Mouse (Mus musculus): Measurements from ENCODE around the gene Il9.

The Il9 gene

GRCm38 (mm10) chr13:56482146-56482545 is at the start of gene Il9:
Il9 (minus strand) TSS chr13:56482246.
- DNase-seq: no peak

DNA sequence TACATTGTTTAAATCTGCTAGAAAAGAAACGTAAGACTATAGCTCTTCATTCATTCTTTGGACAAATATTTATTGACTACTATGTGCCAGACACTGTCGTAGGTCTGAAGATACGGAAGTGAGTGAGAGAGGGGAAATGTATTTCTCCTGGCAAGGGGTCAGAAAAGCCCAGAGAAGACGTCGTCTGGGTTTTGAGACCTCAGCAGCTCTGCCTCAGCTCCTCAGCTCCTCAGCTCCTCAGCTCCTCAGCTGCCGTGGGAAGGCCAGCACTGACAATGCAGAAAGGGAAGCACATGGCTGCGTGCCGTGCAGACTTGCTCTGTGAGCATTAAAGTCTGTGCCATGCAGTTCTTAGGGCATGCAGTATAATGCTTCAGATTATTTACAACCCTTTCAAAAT is 47.6 kb upstream of the Il9 start:
- DNase-seq: no peak

GRCm38 (mm10) chr13:56529031-56529430 is 47.0 kb upstream of the Il9 start:
- no peak for DNase-seq

DNA sequence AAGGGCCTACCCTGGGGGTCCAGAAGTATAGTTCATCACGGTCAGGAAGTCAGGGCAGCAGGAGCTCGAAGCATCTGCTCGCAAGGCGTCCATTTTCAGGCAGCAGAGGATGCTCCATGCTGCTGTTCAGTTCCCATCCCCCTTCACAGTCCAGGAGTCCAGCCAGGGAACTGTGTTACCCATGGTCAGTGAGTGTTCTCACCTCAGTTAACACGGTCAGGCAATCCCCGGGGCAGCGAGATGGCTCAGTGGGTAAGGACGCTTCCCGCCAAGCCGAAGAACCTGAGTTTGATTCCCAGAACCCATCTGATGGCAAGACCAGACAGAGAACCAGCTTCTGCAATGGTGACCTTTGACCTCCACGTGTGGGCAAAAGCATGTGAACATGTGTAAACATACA is 46.2 kb upstream of the Il9 start:
- DNase-seq: no peak

DNA sequence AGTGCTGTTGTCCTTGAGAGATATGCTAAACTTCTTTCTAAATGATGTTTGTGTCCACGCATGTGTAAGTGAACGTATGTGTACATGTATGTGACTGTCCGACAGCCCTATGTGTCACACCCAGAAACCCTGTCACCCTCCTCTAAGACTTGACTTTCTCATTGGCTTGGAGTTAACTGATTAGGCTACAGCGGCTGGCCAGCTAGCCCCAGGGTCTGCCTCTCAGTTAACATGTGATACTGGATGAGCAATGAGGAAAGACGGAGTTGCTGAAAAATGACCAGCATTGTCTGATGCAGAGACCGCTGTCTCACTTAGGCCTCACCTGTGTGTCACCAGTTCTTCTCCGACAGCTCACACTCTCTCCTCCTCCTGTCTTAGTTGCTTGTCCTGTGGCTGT is 45.8 kb upstream of the Il9 start:
- DNase-seq: no peak

DNA sequence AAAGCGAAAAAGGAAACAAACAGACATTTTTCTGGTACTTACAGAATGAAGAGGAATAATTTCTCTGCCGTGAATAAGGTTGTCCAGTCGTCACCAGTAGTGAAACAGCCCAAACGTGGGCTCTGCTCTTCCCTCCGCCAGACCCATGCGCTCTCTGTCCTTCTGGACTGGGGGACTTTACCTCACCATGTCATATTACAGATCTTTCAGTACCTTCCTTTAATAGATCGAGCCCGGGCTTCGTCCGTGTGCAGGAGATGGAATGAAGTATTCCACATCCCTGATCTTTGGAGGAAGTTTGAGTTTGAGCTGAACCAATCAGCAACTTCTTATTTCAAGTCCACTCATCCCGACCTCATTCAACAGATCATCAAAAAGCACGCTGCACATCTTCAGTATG is 44.8 kb upstream of the Il9 start:
- no peak for DNase-seq

GRCm38 (mm10) chr13:56522821-56523167 is 40.7 kb upstream of the Il9 start:
- no peak for DNase-seq

DNA sequence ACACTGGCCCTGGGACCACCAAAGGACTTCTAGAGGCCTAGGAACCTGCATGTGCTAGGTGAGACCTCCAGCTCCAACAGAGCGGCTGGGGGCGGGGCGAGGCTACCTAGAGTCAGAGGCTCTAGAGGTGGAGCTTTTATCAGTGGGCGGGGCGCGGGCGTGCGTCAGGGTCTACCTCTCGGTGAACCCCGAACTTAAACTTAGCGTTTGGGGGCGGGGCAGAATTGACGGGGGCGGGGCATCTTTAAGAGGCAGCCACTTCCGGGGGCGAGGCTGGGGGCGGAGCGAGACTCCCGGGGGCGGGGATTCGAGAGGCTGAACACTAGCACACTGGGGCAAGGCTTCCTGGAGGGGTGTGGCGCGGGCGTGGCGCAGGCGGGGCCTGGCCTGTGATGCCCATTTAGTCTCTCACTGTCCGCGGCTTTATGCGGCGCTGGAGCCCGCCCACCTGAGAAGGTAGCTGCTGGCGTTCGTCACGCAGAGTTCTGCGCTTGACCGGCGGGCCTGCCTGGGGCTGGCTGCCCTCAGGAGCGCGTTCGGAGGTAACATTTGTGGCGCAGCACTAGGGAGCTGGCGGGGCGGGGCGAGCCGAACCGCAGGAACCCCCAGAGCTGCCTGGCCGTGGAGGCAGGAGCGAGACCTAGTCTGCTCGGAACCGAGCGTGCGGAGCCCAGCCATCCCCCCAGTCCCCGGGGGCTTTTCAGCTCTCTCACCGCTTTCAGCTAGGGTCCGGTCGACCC is 40.2 kb upstream of the Il9 start, which contains the start of gene Fbxl21:
TSS of gene Fbxl21 (plus strand) at position 392 of the 740 bp plus-strand sequence.
- DNase-seq: peak; percentile 90

DNA sequence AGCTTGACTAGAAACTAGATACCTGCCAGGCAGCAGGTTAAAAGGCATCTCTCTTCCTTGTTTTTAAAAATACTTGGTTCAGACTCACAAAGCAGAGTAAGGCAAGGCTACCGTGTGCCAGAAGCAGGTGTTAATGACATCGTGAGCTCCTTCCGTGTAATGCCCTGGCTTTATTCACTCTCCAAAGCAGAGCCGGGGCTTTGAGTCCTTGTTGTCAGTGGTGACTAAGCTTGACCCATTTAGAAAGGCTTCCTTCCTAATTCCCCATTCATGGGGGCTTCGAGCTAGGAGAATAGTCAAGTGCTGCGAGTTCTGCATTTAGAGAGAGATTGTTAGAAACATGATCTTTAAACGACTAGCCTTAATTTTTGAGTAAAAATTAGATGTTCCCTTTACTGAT is 34.8 kb upstream of the Il9 start:
- DNase-seq: no peak

GRCm38 (mm10) chr13:56516311-56516710 is 34.3 kb upstream of the Il9 start:
- no peak for DNase-seq

GRCm38 (mm10) chr13:56513595-56513994 is 31.5 kb upstream of the Il9 start:
- no peak for DNase-seq

- no peak for DNase-seq
Observed at GRCm38 (mm10) chr13:56509796-56510195, 27.8 kb upstream of the Il9 start.

- no peak for DNase-seq
Observed at GRCm38 (mm10) chr13:56506871-56507496, 24.9 kb upstream of the Il9 start.

DNA sequence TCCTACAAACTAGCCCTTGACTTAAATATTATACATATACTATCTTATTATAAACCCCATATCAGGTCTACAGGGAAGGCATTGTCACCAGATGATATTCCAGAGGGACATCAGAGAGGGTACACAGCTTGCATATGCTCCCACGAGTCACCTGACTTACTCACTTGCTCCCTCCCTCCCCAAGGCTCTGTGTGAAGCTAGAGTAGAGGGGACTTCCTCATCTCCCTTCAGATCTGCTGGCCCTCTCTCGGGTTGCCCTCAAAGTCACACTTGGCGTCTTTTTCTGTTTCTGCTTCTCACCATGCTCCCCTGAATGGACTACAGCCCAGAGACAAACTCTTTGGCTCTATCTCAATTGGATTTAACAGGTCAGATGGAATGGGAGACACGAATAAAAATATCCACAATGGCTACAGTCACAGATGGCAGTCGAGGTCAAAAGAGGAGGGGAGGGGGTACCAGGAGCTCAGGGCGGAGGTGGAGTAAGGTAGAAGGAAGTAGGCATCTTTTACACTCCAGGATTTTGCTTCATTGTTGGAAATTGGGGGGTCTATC is 19.9 kb upstream of the Il9 start:
- DNase-seq: no peak

DNA sequence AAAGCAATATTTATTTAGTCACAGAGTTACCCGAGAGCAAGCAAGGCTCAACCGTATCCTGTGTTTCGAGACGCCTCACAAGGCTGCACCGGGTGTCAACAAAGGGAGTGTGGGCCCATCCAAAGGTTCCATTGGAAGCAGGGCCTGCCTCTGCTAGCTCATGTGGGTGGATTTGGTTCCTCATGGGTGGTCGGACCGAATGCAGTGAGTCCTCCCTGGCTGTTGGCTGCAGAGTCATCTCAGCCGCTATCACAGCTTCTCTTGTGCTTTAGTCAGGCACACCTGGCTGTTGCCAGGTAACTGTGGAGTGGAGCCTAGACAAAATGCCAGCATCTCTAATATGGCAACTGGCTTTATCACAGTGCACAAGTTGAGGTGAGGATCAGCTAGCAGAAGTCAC is 18.6 kb upstream of the Il9 start:
- DNase-seq: no peak

DNA sequence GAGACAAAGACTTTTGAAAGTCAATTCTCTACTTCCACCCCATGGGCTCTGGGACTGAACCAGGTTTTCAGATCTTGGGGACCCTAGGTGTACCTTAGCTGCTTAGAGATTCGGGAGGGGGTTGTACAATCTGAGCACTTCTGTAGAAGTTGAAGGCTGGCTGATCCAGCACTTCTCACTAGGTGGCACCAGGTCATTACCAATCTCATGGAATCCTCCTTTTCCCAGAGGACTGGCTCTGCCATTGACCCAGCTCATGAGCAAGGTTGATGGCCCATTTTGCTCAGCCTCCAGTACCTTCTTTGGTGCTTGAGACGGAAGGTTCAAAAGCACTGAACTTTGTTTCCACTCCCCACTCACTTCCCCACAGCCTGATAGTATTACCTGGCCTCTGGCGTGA is 18.1 kb upstream of the Il9 start:
- no peak for DNase-seq

DNA sequence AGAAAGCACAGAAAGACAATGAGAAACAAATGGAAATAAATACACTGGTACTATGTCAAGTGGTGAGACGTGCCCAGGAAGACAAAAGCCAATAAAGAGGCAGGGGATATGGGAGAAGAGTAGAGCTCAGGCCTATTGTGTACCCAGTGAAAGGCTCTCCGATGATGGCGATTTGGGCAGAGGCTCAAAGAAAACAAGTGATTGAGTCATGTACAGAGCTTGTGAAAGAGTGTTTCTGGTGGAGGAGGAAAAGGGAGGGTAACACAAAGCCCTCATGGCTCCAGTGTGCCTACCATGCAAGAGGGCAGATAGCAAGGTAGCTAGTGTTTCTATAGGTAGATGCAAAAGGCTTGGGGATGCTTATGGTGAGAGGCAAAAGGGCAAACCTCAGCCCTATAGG is 12.4 kb upstream of the Il9 start:
- no peak for DNase-seq

DNA sequence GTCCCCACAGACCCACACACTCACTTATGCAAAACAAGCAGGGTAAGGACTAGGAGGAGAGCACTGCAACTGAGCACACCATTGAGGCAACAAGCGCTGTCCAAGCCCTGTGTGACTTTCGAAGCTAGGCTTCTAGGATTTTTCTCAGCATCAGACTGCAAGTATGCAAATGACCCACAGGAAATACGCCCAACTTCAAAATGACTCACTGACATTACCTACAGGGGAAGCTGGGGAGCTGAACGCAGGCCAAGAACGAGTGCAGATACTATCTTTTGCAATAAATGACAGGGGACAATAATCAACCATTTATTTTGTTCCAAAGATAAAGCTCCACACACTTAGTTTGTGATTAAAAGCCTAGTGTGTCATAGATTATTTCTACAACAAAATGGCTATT is 6.0 kb upstream of the Il9 start:
- no peak for DNase-seq

- DNase-seq: no peak
Observed at GRCm38 (mm10) chr13:56478027-56478426, 4.0 kb downstream of the Il9 start.

- DNase-seq: no peak
Observed at GRCm38 (mm10) chr13:56477271-56477670, 4.8 kb downstream of the Il9 start.

GRCm38 (mm10) chr13:56476790-56477189 is 5.3 kb downstream of the Il9 start:
- no peak for DNase-seq

DNA sequence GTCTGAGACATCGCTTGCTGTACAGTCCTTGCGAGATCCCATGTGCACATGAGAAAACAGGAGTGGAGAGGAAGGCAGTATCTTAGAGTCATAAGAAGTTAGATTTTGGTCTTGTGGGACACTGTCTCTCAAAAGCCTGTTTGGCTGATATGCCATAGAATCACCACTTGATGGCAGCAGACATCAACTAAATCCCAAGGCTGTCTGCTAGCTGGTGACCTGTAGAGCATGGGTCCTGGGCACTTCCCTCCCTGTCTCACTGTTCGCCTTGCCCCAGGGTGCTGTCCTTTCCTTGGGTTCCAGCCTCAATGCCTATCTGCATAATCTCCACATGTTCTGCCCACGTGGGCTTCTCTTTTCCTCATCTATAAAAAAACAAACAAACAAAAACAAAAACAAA is 6.7 kb downstream of the Il9 start:
- DNase-seq: peak; percentile 34

GRCm38 (mm10) chr13:56472661-56473060 is 9.4 kb downstream of the Il9 start:
- no peak for DNase-seq

DNA sequence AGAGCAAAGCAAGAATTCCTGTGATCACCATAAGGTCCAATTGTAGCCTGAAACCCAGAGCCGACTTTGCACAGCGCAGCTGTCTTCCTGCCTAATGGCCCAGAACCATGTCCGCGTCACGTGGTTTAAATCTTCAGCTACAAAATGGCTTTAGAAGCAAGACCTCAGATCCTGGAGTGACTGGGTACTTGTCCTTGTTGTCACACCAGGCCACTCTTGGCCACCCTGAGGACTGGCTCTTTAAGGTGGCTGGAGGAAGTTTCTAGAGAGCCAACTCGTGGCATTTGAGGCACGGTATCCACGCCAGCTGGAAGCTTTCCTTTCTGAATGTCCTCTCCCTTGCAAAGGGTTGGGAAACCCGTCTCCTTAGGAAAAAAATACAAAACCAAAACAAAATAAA is 10.1 kb downstream of the Il9 start:
- DNase-seq: no peak

DNA sequence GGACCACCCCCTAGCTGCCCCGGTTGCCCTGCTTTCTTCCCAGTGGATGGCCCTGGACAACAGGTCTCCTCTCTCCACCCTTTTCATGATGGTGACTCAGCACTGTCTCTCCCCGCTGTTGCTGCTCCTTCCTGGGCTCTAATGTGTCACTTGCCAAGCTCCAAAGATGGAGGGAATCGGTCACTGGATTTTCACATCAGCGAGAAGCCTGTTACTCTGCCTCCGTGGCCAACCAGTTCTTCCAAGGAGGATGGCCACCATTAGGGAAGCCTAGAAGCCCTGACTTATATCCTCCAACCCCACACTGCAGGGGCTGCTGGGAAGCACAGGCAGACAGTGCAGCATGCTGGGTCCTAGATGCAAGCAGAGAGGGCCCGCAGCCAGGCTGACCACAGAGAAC is 10.8 kb downstream of the Il9 start:
- DNase-seq: no peak
